Mouse (Mus musculus): ENCODE data around the gene Crybg3. TPM values are rescaled to one million over a fixed set of nuclear protein-coding genes. Genes with fewer than 3 reads are reported as not detected.

Crybg3 gene
- 12.6 TPM for polyA plus RNA-seq (2014; fragmentation: Illumina TruSeq; extraction: RNeasy Lipid Tissue Mini Kit (QIAGEN cat#74804); ENCODE audit: low replicate concordance)

GRCm38 (mm10) chr16:59600311-59601251, at the start of gene Crybg3:
TSS of gene Crybg3 (minus strand) at chr16:59600979.

GRCm38 (mm10) chr16:59639102-59639691, 38.4 kb upstream of the Crybg3 start, which contains the start of gene Arl6:
TSS of gene Arl6 (minus strand) at chr16:59639391.

DNA sequence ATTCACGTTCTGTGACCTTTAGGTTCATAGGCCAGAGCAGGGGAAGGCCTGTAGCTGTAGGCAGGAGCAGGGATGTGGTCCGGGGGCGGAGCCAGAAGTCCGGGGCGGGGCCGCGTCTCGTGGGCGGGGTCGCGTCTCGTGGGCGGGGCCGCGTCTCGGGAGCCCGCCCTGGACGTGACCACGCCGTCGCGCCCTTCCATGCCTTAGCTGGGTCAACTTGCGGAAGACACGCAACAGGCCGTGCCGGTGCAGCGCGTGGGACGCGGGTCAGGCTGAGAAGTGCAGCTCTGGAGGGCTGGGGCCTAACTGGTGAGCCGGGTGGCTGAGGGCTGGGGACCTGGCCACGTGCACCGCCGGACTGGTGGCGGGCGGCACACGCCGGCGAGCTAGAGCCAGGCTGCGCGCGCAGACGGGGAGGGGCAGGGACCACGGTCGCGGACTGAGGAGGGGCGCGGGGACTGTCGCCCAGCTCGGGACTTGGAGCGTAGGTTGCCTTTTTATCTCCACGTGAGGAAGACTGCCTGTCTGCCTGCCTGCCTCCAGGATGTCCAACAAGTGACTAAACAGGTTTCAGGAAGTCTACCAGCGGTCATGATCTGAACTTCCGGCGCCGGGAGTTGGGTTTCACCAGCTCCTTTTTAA, 129.0 kb downstream of the Crybg3 start, which contains the start of gene Riox2:
TSS of gene Riox2 (plus strand) at position 139 of the 642 bp plus-strand sequence.

Other genes starting within 250 kb of the Crybg3 start
- gene Olfr209, start 237.0 kb downstream of the Crybg3 start, polyA plus RNA-seq (2014; fragmentation: Illumina TruSeq; extraction: RNeasy Lipid Tissue Mini Kit (QIAGEN cat#74804); ENCODE audit: low replicate concordance) = not detected
- gene Gabrr3, start 193.6 kb downstream of the Crybg3 start, polyA plus RNA-seq (2014; fragmentation: Illumina TruSeq; extraction: RNeasy Lipid Tissue Mini Kit (QIAGEN cat#74804); ENCODE audit: low replicate concordance) = not detected
- gene Riox2, start 129.2 kb downstream of the Crybg3 start, polyA plus RNA-seq (2014; fragmentation: Illumina TruSeq; extraction: RNeasy Lipid Tissue Mini Kit (QIAGEN cat#74804); ENCODE audit: low replicate concordance) = 26.7 TPM
- 9.3 TPM for gene Arl6, start 38.4 kb upstream of the Crybg3 start, polyA plus RNA-seq (2014; fragmentation: Illumina TruSeq; extraction: RNeasy Lipid Tissue Mini Kit (QIAGEN cat#74804); ENCODE audit: low replicate concordance)

Data from small intestine, adult 10 weeks (tissue).